18 mouse cellular contexts compared by ENCODE assay signal in the genomic region with DNA sequence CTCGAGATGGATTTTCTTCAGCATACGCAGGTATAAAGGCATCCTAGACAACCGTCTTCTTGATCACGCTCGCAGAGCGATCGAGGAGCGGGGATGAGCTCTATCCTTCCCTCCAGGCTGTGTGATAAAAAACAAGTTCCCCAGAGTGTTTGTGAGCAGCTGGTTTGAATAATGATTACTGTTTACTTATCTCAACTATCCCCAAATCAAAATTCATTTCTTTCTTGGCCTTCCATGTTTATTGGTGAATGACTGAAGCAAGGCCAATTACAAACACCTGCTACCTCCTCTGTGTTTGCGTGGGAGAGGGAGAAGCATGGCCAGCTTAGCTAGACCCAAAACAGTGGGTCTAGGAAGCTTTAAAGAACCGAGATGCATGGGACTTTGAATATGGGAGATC.
A peak's percentile ranks its signal among the peaks of the same experiment; 100 is the strongest.
DNase-seq lines count a peak whose midpoint lies in the region; ATAC-seq and TF ChIP-seq lines count a peak whose summit lies in the region.
"Had no signal": no experiment of that assay in that cellular context is flagged by ENCODE, and none has a peak within 500 bp of the region (broad histone marks: within the 10 kb centered on the region; RNA-seq: fewer than 3 reads in every experiment).

No protein-coding gene starts in this region.

- DNase-seq in left cerebral cortex, adult 2 months (ENCODE audit: extremely low spot score in 1 of 2, low spot score in 2 of 2) = no peak
- no peak for DNase-seq in left cerebral cortex, postnatal 10 days (ENCODE audit: extremely low spot score in 1 of 2, low spot score in 2 of 2)
- DNase-seq in forebrain, postnatal 0 days = no peak
- DNase-seq in adrenal gland, adult 8-10 months = no peak
- DNase-seq in adrenal gland, postnatal 14 days = no peak
- DNase-seq: adrenal gland, postnatal 10 days; cerebellum, postnatal 14 days; gastrocnemius, postnatal 14 days; heart, postnatal 10 days; layer of hippocampus, adult 9-11 months; liver; lung, adult 18-20 months; lung, postnatal 36 days had no signal

- 54% methylated on average over 10 of the region's 10 CpGs for whole genome bisulfite sequencing in forebrain, postnatal 0 days
- 78% methylated on average over 10 of the region's 10 CpGs for WGBS in midbrain, embryonic 12.5 days
- 71% methylated on average over 10 of the region's 10 CpGs for WGBS in olfactory bulb, adult 2 months

- H3K4me1 ChIP-seq in forebrain, postnatal 0 days (ENCODE audit: insufficient read depth) = no peaks in the 10 kb centered on the region
- H3K4me1 ChIP-seq in midbrain, embryonic 12.5 days = peaks cover 31% of the 10 kb centered on the region
- H3K4me1 ChIP-seq in olfactory bulb, adult 2 months (ENCODE audit: control insufficient read depth, insufficient read depth, low read length) = peaks cover 24% of the 10 kb centered on the region

- peak; percentile 34 for ATAC-seq in forebrain, postnatal 0 days
- peak; percentile 75 for ATAC-seq in midbrain, embryonic 12.5 days (ENCODE audit: low FRiP score, low read depth)
- ATAC-seq: CD4-positive, CD25-positive, alpha-beta regulatory T cell, adult 4 months; intestine, embryonic 16.5 days had no signal

- no peaks in the 10 kb centered on the region for H3K9me3 ChIP-seq in forebrain, postnatal 0 days (ENCODE audit: low read length)
- no peaks in the 10 kb centered on the region for H3K9me3 ChIP-seq in midbrain, embryonic 12.5 days

- TF ChIP-seq CTCF in left cerebral cortex, adult 2 months (IDR thresholded peaks at IDR 0.05) = no peak
- no peak for TF ChIP-seq CTCF in forebrain, postnatal 0 days (IDR thresholded peaks at IDR 0.05; ENCODE audit: low read depth)
- TF ChIP-seq CTCF in olfactory bulb, adult 2 months (IDR thresholded peaks at IDR 0.05; ENCODE audit: insufficient read depth, low read depth, low read length) = no peak

- TF ChIP-seq POLR2A in olfactory bulb, adult 2 months (IDR thresholded peaks at IDR 0.05; ENCODE audit: insufficient read depth, low read depth, low read length) = no peak

- H3K9ac ChIP-seq in forebrain, postnatal 0 days = no peak overlapping the region
- H3K9ac ChIP-seq in midbrain, embryonic 12.5 days (replicated peaks) = no peak overlapping the region

- peak overlapping the region; percentile 85 for H3K27ac ChIP-seq in left cerebral cortex, adult 2 months
- H3K27ac ChIP-seq in forebrain, postnatal 0 days (ENCODE audit: low read depth, low read length) = 0 out of 2 replicates have a peak overlapping the region, but pooled peaks have one; percentile 0
- peak overlapping the region; percentile 81 for H3K27ac ChIP-seq in midbrain, embryonic 12.5 days (replicated peaks)
- H3K27ac ChIP-seq in olfactory bulb, adult 2 months (ENCODE audit: insufficient read depth, low read depth, low read length) = peak overlapping the region; percentile 7; the same call in 1 of the 2 replicates
- H3K27ac ChIP-seq: kidney, postnatal 0 days had no signal

- no peak overlapping the region for H3K4me3 ChIP-seq in left cerebral cortex, adult 2 months
- no peak overlapping the region for H3K4me3 ChIP-seq in forebrain, postnatal 0 days (ENCODE audit: low read depth, low read length)
- H3K4me3 ChIP-seq in midbrain, embryonic 12.5 days = no peak overlapping the region
- H3K4me3 ChIP-seq in olfactory bulb, adult 2 months (ENCODE audit: insufficient read depth, low read depth, low read length) = no peak overlapping the region

- H3K36me3 ChIP-seq in forebrain, postnatal 0 days (ENCODE audit: insufficient read depth) = no peaks in the 10 kb centered on the region
- 0 out of 2 replicates have a peak, but pooled peaks cover 4% of the 10 kb centered on the region for H3K36me3 ChIP-seq in midbrain, embryonic 12.5 days

- H3K27me3 ChIP-seq in forebrain, postnatal 0 days (ENCODE audit: insufficient read depth, low read length) = no peaks in the 10 kb centered on the region
- no peaks in the 10 kb centered on the region for H3K27me3 ChIP-seq in midbrain, embryonic 12.5 days

- no peak overlapping the region for H3K4me2 ChIP-seq in forebrain, postnatal 0 days (ENCODE audit: low read depth)
- H3K4me2 ChIP-seq in midbrain, embryonic 12.5 days (replicated peaks) = 0 out of 2 replicates have a peak overlapping the region, but pooled peaks have one; percentile 11

- intact Hi-C loops in left cerebral cortex, adult 2 months (cut with DNase I) = loop anchor here (5.0 kb wide), 2 partner anchors 113 to 548 kb away; no protein-coding TSS in a partner anchor
- intact Hi-C loops in left cerebral cortex, postnatal 10 days (cut with DNase I) = no loop called here

Comparison
In these comparisons a context has a peak if more than half of its experiments do, and no peak if none do; other contexts are left out.
1. H3K27ac ChIP-seq: peak in every context shown above with its lines; median percentile 85 in left cerebral cortex, adult 2 months; 81 in midbrain, embryonic 12.5 days; 7 in olfactory bulb, adult 2 months; 0 in forebrain, postnatal 0 days.